Mouse (Mus musculus) liver, embryonic 14.5 days (tissue): Measurements from ENCODE around the gene Olfr617. TPM values are rescaled to one million over a fixed set of nuclear protein-coding genes. Genes with fewer than 3 reads are reported as not detected.
"Not testable (repeated sequence)": the region's sequence is repeated elsewhere in the genome, so short reads cannot be mapped to it uniquely, and the experiment has no call there.

Experiments
- ATAC-seq: fragments of 200-750 bp; cut with Nextera tagmentation; 2 replicates; pipeline ENCODE4 v1.8.0; 2017; ENCODE audit warnings: moderate number of reproducible peaks, mild to moderate bottlenecking, moderate library complexity; ENCODE audit not compliant: insufficient read depth
- DNase-seq, 3 experiments: peaks; one replicate each; pipeline ENCODE4 v3.0.0-alpha.2; 2012 to 2013; ENCODE audit warnings: low read depth in 3 of 3, low spot score in 3 of 3
- H3K27ac ChIP-seq: fragments of 300-500 bp; sonication (generic); 2 replicates; pipeline ENCODE4 v1.5.1; 2014; ENCODE audit warnings: moderate library complexity, mild to moderate bottlenecking, control low read depth, inconsistent platforms
- H3K27me3 ChIP-seq: fragments of 300-500 bp; sonication (generic); 2 replicates; pipeline ENCODE4 v1.6.1; 2014; ENCODE audit warnings: mild to moderate bottlenecking, low read length, moderate library complexity; ENCODE audit not compliant: control insufficient read depth, insufficient read depth
- H3K36me3 ChIP-seq: fragments of 300-500 bp; sonication (generic); replicated peaks from 2 replicates; pipeline ENCODE4 v1.6.1; 2014; ENCODE audit warnings: low read depth; ENCODE audit not compliant: control insufficient read depth, insufficient read depth
- H3K4me1 ChIP-seq, 2 experiments: fragments of 200-500 bp in 1 of 2; fragments of 300-500 bp in 1 of 2; sonication (generic) in 1 of 2; replicated peaks; 2 replicates each; pipeline ENCODE4 v1.6.1; 2012 to 2014; ENCODE audit warnings: antibody characterized with exemption in 1 of 2, inconsistent platforms in 1 of 2, low read length in 1 of 2; ENCODE audit not compliant: control insufficient read depth in 2 of 2, insufficient read depth in 2 of 2
- H3K4me2 ChIP-seq: fragments of 300-500 bp; sonication (generic); 2 replicates; pipeline ENCODE4 v1.6.1; 2014; ENCODE audit warnings: low read depth, mild to moderate bottlenecking, control low read depth, moderate library complexity
- H3K4me3 ChIP-seq, 2 experiments: fragments of 200-500 bp in 1 of 2; fragments of 300-500 bp in 1 of 2; sonication (generic) in 1 of 2; 2 replicates each; pipeline ENCODE4 v1.5.1; 2012 to 2014; ENCODE audit warnings: low read depth in 2 of 2, low read length in 2 of 2, mild to moderate bottlenecking in 2 of 2, control low read depth in 1 of 2, inconsistent platforms in 1 of 2, moderate library complexity in 1 of 2; ENCODE audit not compliant: insufficient read depth in 1 of 2
- H3K9ac ChIP-seq: fragments of 300-500 bp; sonication (generic); replicated peaks from 2 replicates; pipeline ENCODE4 v1.6.1; 2014; ENCODE audit warnings: mild to moderate bottlenecking, control low read depth, moderate library complexity
- H3K9me3 ChIP-seq: fragments of 300-500 bp; sonication (generic); 2 replicates; pipeline ENCODE4 v1.6.1; 2016; ENCODE audit warnings: low read length, mixed read lengths; ENCODE audit not compliant: control insufficient read depth
- CTCF ChIP-seq: IDR thresholded peaks from 2 replicates; pipeline ENCODE4 v1.5.1; 2016; ENCODE audit warnings: antibody characterized with exemption, low read depth, control low read depth
- EP300 ChIP-seq: IDR thresholded peaks from 2 replicates; pipeline ENCODE4 v1.6.1; 2016; ENCODE audit warnings: antibody characterized with exemption, low read depth
- WGBS: fragments of 180-500 bp; shearing (Covaris S2); extraction: QIAGEN DNeasy Blood & Tissue Kit; methylation state at CpG from one replicate; pipeline ENCODE4 v1.1.7; 2014; ENCODE audit not compliant: insufficient replicate concordance; 5-methylcytosine and 5-hydroxymethylcytosine counted together
- polyA plus RNA-seq, 2 experiments: library from polyadenylated mRNA; depleted of rRNA in 1 of 2; stranded (reverse) in 1 of 2; unstranded in 1 of 2; fragments of >200 nt; fragmentation: Nextera tagmentation in 1 of 2; extraction: Ambion mirVana in 1 of 2; gene quantifications; 2 replicates each; pipeline versions ENCODE4 v1.2.1 to v1.2.3; 2012 to 2014

Gene Olfr617
- not detected in 2 replicates for polyA plus RNA-seq (2012; rRNA removed)
- polyA plus RNA-seq (2014; fragmentation: Nextera tagmentation; extraction: Ambion mirVana), result not detected in 2 replicates

DNA sequence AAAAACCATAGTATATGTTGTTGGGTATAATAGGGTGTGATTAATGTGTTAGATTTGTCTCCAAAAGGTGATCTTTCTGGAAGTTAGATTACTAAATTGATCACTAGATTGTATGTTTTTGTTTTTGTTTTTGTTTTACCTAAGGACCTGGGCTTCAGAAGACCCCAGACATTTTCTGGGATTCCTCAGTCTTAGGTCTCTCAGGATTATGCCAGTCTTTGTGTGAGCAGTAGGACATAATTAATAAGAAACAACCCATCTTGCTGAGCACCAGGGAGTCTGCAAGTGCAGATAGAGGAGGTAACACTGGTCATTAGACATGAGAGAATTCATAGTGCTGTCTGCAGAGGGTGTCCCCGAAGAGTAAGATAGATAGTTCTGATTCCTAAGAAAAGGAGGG is at the start of gene Olfr617:
Olfr617 (plus strand) TSS at position 301 of the 400 bp plus-strand sequence.
- Histone ChIP-seq H3K27ac (no peak within 1 kb of the TSS), H3K9me3 (no peaks in the 10 kb centered on the region), H3K36me3 (no peaks in the 10 kb centered on the region), H3K4me3 (no peak within 1 kb of the TSS), H3K4me1 (no peaks in the 10 kb centered on the region), H3K27me3 (no peaks in the 10 kb centered on the region), H3K4me2 (no peak within 1 kb of the TSS), H3K9ac (no peak within 1 kb of the TSS)
- 61% methylated on average over 1 of the region's 1 CpGs for WGBS
- DNase-seq (no peak), ATAC-seq (no peak)
- TF ChIP-seq CTCF (no peak), EP300 (no peak)

DNA sequence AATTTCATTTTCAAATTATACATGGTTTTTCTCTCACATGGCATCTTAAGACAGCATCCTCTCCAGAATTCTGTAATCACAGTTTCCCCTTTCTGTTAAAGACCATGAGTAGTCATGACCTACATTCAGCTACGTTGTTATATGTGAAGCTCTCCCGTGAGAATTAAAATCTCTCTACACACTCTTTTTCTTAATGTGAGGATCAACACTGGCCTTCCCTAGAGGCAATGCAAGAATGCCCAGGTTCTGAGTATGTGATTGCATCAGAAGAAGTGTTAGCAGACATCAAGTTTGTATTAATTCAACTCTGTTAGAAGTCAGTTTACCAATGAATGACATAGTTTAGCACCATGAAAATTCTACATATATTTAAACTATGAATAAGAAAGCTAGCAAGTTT is 30.2 kb upstream of the Olfr617 start, which contains the start of gene Olfr612:
Olfr612 (minus strand) TSS at position 101 of the 400 bp plus-strand sequence.
- not testable (repeated sequence) for H3K4me1 ChIP-seq, ATAC-seq, H3K36me3 ChIP-seq, DNase-seq, H3K4me2 ChIP-seq, H3K9ac ChIP-seq, H3K9me3 ChIP-seq, H3K27me3 ChIP-seq, H3K27ac ChIP-seq, H3K4me3 ChIP-seq
- 54% methylated on average over 2 of the region's 2 CpGs for WGBS

DNA sequence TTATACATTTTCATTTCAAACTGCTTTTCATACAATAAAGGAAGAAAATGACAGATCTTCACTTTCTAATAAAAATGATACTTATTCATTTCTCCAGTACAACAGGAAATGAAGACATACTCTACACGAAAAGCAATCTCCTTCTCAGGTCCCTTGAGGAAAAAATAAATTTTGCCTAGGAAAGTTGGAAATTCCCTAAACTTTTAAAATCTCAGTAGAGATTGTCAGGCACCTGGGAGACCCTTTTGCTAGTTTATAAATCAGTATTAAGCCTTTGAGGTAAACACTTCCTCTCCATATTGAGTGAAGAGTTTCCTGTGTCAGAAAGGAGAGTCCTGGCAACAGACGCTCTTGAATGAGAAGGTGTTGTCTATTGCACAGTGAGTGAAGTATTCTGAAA is 25.1 kb upstream of the Olfr617 start, which contains the start of gene Olfr613:
Olfr613 (plus strand) TSS at position 301 of the 400 bp plus-strand sequence.
- H3K9me3 ChIP-seq, result no peaks in the 10 kb centered on the region
- no peak within 1 kb of the TSS for H3K27ac ChIP-seq
- H3K4me1 ChIP-seq, result no peaks in the 10 kb centered on the region
- no peak within 1 kb of the TSS for H3K4me3 ChIP-seq
- 45% methylated on average over 2 of the region's 2 CpGs for WGBS
- ATAC-seq, result no peak
- no peak for DNase-seq
- no peaks in the 10 kb centered on the region for H3K27me3 ChIP-seq
- H3K9ac ChIP-seq, result no peak within 1 kb of the TSS
- H3K4me2 ChIP-seq, result no peak within 1 kb of the TSS
- TF ChIP-seq EP300, result no peak
- no peak for TF ChIP-seq CTCF
- no peaks in the 10 kb centered on the region for H3K36me3 ChIP-seq

DNA sequence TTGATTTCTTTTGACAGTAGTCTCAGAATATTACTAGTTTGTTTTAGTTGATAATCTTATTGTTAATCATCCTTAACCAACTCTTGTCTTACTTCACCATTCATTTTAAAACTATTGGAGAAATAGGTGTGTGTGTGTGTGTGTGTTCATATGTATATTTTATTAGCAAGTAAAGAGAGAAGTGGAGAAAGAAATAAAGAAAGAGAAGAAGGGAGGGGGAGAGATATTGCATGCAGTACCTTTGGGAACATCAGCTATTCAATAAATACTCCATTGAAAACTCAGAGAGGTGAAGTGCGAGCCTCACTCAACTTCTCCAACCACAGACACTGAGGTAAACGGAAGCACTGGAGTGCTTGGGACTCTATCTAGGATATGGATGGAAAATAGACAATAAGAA is 17.1 kb upstream of the Olfr617 start, which contains the start of gene Olfr615:
Olfr615 (plus strand) TSS at position 301 of the 400 bp plus-strand sequence.
- Histone ChIP-seq H3K4me2 (no peak within 1 kb of the TSS), H3K4me3 (no peak within 1 kb of the TSS), H3K27ac (no peak within 1 kb of the TSS), H3K4me1 (no peaks in the 10 kb centered on the region), H3K36me3 (no peaks in the 10 kb centered on the region), H3K27me3 (no peaks in the 10 kb centered on the region), H3K9ac (no peak within 1 kb of the TSS), H3K9me3 (no peaks in the 10 kb centered on the region)
- ATAC-seq, result no peak
- TF ChIP-seq EP300 (no peak), CTCF (no peak)
- no peak for DNase-seq
- 46% methylated on average over 2 of the region's 2 CpGs for WGBS

DNA sequence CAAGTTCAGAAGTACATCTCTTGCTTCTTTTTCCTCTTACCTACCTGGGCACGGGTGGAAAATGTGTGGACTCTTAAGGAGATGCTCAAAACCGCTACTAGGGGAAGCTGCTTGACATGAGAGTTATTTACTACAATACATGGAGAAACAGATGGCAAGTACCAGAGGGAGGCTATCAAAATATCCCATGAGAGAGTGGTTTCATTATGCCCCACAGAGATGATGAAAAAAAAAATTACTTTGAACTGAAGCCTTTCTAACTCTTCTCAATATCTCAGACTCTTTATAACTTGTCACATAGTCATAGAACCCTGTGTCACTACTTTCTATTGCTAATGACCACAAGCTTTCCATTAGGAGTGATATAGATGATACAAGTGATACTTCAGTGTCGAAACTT is 3.8 kb upstream of the Olfr617 start, which contains the start of gene Olfr616:
Olfr616 (minus strand) TSS at position 101 of the 400 bp plus-strand sequence.
- no peaks in the 10 kb centered on the region for H3K36me3 ChIP-seq
- H3K9me3 ChIP-seq, result no peaks in the 10 kb centered on the region
- 53% methylated on average over 3 of the region's 3 CpGs for WGBS
- no peaks in the 10 kb centered on the region for H3K27me3 ChIP-seq
- H3K9ac ChIP-seq, result no peak within 1 kb of the TSS
- no peak within 1 kb of the TSS for H3K4me3 ChIP-seq
- TF ChIP-seq EP300 (no peak), CTCF (no peak)
- H3K4me1 ChIP-seq, result no peaks in the 10 kb centered on the region
- no peak within 1 kb of the TSS for H3K4me2 ChIP-seq
- no peak for ATAC-seq
- no peak within 1 kb of the TSS for H3K27ac ChIP-seq
- DNase-seq, result no peak
